In the genomic region with DNA sequence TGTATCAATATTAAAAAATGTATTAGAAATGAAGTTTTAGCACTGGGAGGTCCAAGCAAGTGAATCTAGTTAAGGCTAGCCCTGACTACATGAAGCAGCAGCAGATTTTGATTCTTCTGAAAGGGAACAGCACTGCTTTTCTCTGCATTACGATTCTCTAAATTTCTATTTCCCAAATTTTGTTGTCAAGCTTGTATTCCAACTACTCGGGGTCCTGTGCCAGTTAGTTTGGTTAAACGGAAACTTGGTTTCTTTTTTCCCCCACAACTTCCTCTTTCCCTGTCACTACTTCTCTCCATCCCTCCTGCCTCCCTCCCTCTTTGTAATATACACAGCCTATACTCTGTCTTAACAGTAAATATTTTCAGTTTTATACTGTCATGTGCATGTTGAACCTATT, we compare ENCODE assay signal across 9 mouse cellular contexts. TPM values are rescaled to one million over a fixed set of nuclear protein-coding genes. Genes with fewer than 3 reads are reported as not detected.
DNase-seq lines count a peak whose midpoint lies in the region; ATAC-seq and TF ChIP-seq lines count a peak whose summit lies in the region.
"Had no signal": no experiment of that assay in that cellular context is flagged by ENCODE, and none has a peak within 500 bp of the region (broad histone marks: within the 10 kb centered on the region; RNA-seq: fewer than 3 reads in every experiment).

No protein-coding gene starts in this region.

- peaks cover 38% of the 10 kb centered on the region for H3K4me1 ChIP-seq in heart, embryonic 10.5 days
- peaks cover 24% of the 10 kb centered on the region for H3K4me1 ChIP-seq in midbrain, embryonic 12.5 days
- peaks cover 11% of the 10 kb centered on the region for H3K4me1 ChIP-seq in midbrain, postnatal 0 days (ENCODE audit: insufficient read depth, low read length)
- H3K4me1 ChIP-seq in stomach, embryonic 15.5 days, result peaks cover 24% of the 10 kb centered on the region

- H3K9me3 ChIP-seq in heart, embryonic 10.5 days, result no peaks in the 10 kb centered on the region
- no peaks in the 10 kb centered on the region for H3K9me3 ChIP-seq in midbrain, embryonic 12.5 days
- no peaks in the 10 kb centered on the region for H3K9me3 ChIP-seq in midbrain, postnatal 0 days (ENCODE audit: low read length)
- no peaks in the 10 kb centered on the region for H3K9me3 ChIP-seq in stomach, embryonic 15.5 days
- H3K9me3 ChIP-seq: limb, embryonic 15.5 days had no signal

- intact Hi-C loops in heart, postnatal 36 days (cut with DNase I), result loop anchor here (5.0 kb wide), 1 partner anchor 49 kb away; no protein-coding TSS in a partner anchor

- H3K27me3 ChIP-seq in heart, embryonic 10.5 days (ENCODE audit: insufficient read depth, poor library complexity, severe bottlenecking), result no peaks in the 10 kb centered on the region
- no peaks in the 10 kb centered on the region for H3K27me3 ChIP-seq in midbrain, embryonic 12.5 days
- no peaks in the 10 kb centered on the region for H3K27me3 ChIP-seq in midbrain, postnatal 0 days (ENCODE audit: insufficient read depth, low read length)
- no peaks in the 10 kb centered on the region for H3K27me3 ChIP-seq in stomach, embryonic 15.5 days (replicated peaks)
- H3K27me3 ChIP-seq: limb, embryonic 15.5 days had no signal

- H3K9ac ChIP-seq in midbrain, embryonic 12.5 days (replicated peaks), result no peak overlapping the region; the same call in 1 of the 2 replicates
- H3K9ac ChIP-seq in midbrain, postnatal 0 days (replicated peaks; ENCODE audit: low read length, poor library complexity, severe bottlenecking), result no peak overlapping the region
- H3K9ac ChIP-seq in stomach, embryonic 15.5 days, result no peak overlapping the region
- H3K9ac ChIP-seq: limb, embryonic 15.5 days had no signal

- ATAC-seq in midbrain, embryonic 12.5 days (ENCODE audit: low FRiP score, low read depth), result no peak
- no peak for ATAC-seq in midbrain, postnatal 0 days (ENCODE audit: low FRiP score)
- no peak for ATAC-seq in stomach, embryonic 15.5 days (ENCODE audit: insufficient read depth, low FRiP score, low read depth)
- ATAC-seq in cerebellum, adult (ENCODE audit: insufficient number of reproducible peaks, low FRiP score, low TSS enrichment), result no peak

- TF ChIP-seq CTCF in midbrain, postnatal 0 days (IDR thresholded peaks at IDR 0.05), result no peak

- H3K4me2 ChIP-seq in midbrain, embryonic 12.5 days (replicated peaks), result peak overlapping the region; percentile 73; the same call in 1 of the 2 replicates
- no peak overlapping the region for H3K4me2 ChIP-seq in midbrain, postnatal 0 days (ENCODE audit: low read depth, low read length, poor library complexity, severe bottlenecking)
- H3K4me2 ChIP-seq in stomach, embryonic 15.5 days, result peak overlapping the region; percentile 56

- peaks cover 20% of the 10 kb centered on the region for H3K36me3 ChIP-seq in heart, embryonic 10.5 days
- peaks cover 28% of the 10 kb centered on the region for H3K36me3 ChIP-seq in midbrain, embryonic 12.5 days
- H3K36me3 ChIP-seq in midbrain, postnatal 0 days (ENCODE audit: insufficient read depth, low read length), result peaks cover 8% of the 10 kb centered on the region
- H3K36me3 ChIP-seq in stomach, embryonic 15.5 days, result peaks cover 7% of the 10 kb centered on the region

- peak overlapping the region; percentile 96; the same call in 1 of the 2 replicates for H3K4me3 ChIP-seq in heart, embryonic 10.5 days
- no peak overlapping the region for H3K4me3 ChIP-seq in midbrain, embryonic 12.5 days
- no peak overlapping the region for H3K4me3 ChIP-seq in midbrain, postnatal 0 days (ENCODE audit: low read depth, low read length)
- peak overlapping the region; percentile 23 for H3K4me3 ChIP-seq in stomach, embryonic 15.5 days (replicated peaks)

- H3K27ac ChIP-seq in heart, embryonic 10.5 days, result no peak overlapping the region
- H3K27ac ChIP-seq in midbrain, embryonic 12.5 days (replicated peaks), result no peak overlapping the region
- no peak overlapping the region for H3K27ac ChIP-seq in midbrain, postnatal 0 days (ENCODE audit: low read depth, low read length)
- no peak overlapping the region for H3K27ac ChIP-seq in stomach, embryonic 15.5 days
- H3K27ac ChIP-seq: limb, embryonic 15.5 days had no signal

- 71% methylated on average over 3 of the region's 3 CpGs for WGBS in heart, embryonic 10.5 days
- WGBS in midbrain, embryonic 12.5 days, result 82% methylated on average over 3 of the region's 3 CpGs
- WGBS in midbrain, postnatal 0 days, result 81% methylated on average over 3 of the region's 3 CpGs
- 69% methylated on average over 3 of the region's 3 CpGs for WGBS in stomach, embryonic 15.5 days

- no peak for DNase-seq in heart, embryonic 10.5 days (ENCODE audit: low spot score)
- DNase-seq in heart, postnatal 36 days, result no peak
- DNase-seq in midbrain, postnatal 0 days (ENCODE audit: low spot score), result no peak
- peak; percentile 25 for DNase-seq in induced T-regulatory cell, adult 2 months (ENCODE audit: low read depth)
- no peak for DNase-seq in cerebellum, postnatal 4 days (ENCODE audit: low spot score in 2 of 2)

RNA-seq across cellular contexts. Expression of a gene that starts 2.1 kb away (rescaled TPM):
- polyA plus RNA-seq in heart, embryonic 10.5 days (2016; fragmentation: Nextera tagmentation; extraction: Ambion mirVana), result 37.2 and 39.6 TPM in 2 replicates
- total RNA-seq in heart, postnatal 36 days (2021), result 10 to 100 TPM; 44.6 to 45.8 TPM
- polyA plus RNA-seq in midbrain, embryonic 12.5 days (2016; fragmentation: Nextera tagmentation; extraction: Ambion mirVana), result 62.8 and 66.7 TPM in 2 replicates
- total RNA-seq in midbrain, postnatal 0 days (2014; rRNA removed), result 33.7 and 35.2 TPM in 2 replicates
- 32.6 and 37.3 TPM in 2 replicates for polyA plus RNA-seq in midbrain, postnatal 0 days (2015; fragmentation: Nextera tagmentation; extraction: Ambion mirVana)
- 48.1 and 50.6 TPM in 2 replicates for polyA plus RNA-seq in stomach, embryonic 15.5 days (2015; fragmentation: Nextera tagmentation; extraction: Ambion mirVana)

RNA-seq across cellular contexts. Expression of a gene that starts 38.8 kb away (rescaled TPM):
- polyA plus RNA-seq in heart, embryonic 10.5 days (2016; fragmentation: Nextera tagmentation; extraction: Ambion mirVana), result not detected in 2 replicates
- total RNA-seq in heart, postnatal 36 days (2021), result not detected
- polyA plus RNA-seq in midbrain, embryonic 12.5 days (2016; fragmentation: Nextera tagmentation; extraction: Ambion mirVana), result not detected in 2 replicates
- total RNA-seq in midbrain, postnatal 0 days (2014; rRNA removed), result not detected in 2 replicates
- polyA plus RNA-seq in midbrain, postnatal 0 days (2015; fragmentation: Nextera tagmentation; extraction: Ambion mirVana), result not detected in 2 replicates
- polyA plus RNA-seq in stomach, embryonic 15.5 days (2015; fragmentation: Nextera tagmentation; extraction: Ambion mirVana), result not detected in 2 replicates
- polyA plus RNA-seq: limb, embryonic 15.5 days had no signal

RNA-seq across cellular contexts. Expression of a gene that starts 51.2 kb away (rescaled TPM):
- polyA plus RNA-seq in heart, embryonic 10.5 days (2016; fragmentation: Nextera tagmentation; extraction: Ambion mirVana), result 128 and 154 TPM in 2 replicates
- total RNA-seq in heart, postnatal 36 days (2021), result 100 to 1,000 TPM; 215 to 228 TPM
- 118 and 131 TPM in 2 replicates for polyA plus RNA-seq in midbrain, embryonic 12.5 days (2016; fragmentation: Nextera tagmentation; extraction: Ambion mirVana)
- 90.5 and 94.0 TPM in 2 replicates for total RNA-seq in midbrain, postnatal 0 days (2014; rRNA removed)
- 156 and 159 TPM in 2 replicates for polyA plus RNA-seq in midbrain, postnatal 0 days (2015; fragmentation: Nextera tagmentation; extraction: Ambion mirVana)
- 121 and 127 TPM in 2 replicates for polyA plus RNA-seq in stomach, embryonic 15.5 days (2015; fragmentation: Nextera tagmentation; extraction: Ambion mirVana)

Comparison
In these comparisons a context has a peak if more than half of its experiments do, and no peak if none do; other contexts are left out.
1. H3K4me3 ChIP-seq: peak in heart, embryonic 10.5 days (single experiment) and stomach, embryonic 15.5 days (single experiment); none in midbrain, embryonic 12.5 days (single experiment) and midbrain, postnatal 0 days (single experiment).